Mouse (Mus musculus): ENCODE measurements at regions not wholly inside any gene's neighbourhood (a gene's known extent, or its start where the extent isn't known, plus 50 kb on each side); places are given as distances from the start of the nearest gene placed in this dataset.

- TF ChIP-seq GATA4 (IDR thresholded peaks at IDR 0.05; ENCODE audit: insufficient replicate concordance, low read length) = no peak
These were observed 356.6 kb upstream of the Clint1 start for GRCm38 (mm10) chr11:45495246-45495645.

- no peak for TF ChIP-seq GATA4 (IDR thresholded peaks at IDR 0.05; ENCODE audit: insufficient replicate concordance, low read length)
These were observed 343.3 kb upstream of the Clint1 start for GRCm38 (mm10) chr11:45508566-45508965.

GRCm38 (mm10) chr11:45509278-45509677, 342.6 kb upstream of the Clint1 start:
- no peak for TF ChIP-seq GATA4 (IDR thresholded peaks at IDR 0.05; ENCODE audit: insufficient replicate concordance, low read length)

GRCm38 (mm10) chr11:45514415-45515271, 337.2 kb upstream of the Clint1 start:
- TF ChIP-seq GATA4 (IDR thresholded peaks at IDR 0.05; ENCODE audit: insufficient replicate concordance, low read length) = no peak

GRCm38 (mm10) chr11:45524720-45525119, 327.1 kb upstream of the Clint1 start:
- TF ChIP-seq GATA4 (IDR thresholded peaks at IDR 0.05; ENCODE audit: insufficient replicate concordance, low read length) = no peak

- no peak for TF ChIP-seq GATA4 (IDR thresholded peaks at IDR 0.05; ENCODE audit: insufficient replicate concordance, low read length)
These were observed 320.7 kb upstream of the Clint1 start for GRCm38 (mm10) chr11:45531044-45531626.

GRCm38 (mm10) chr11:45533402-45534056, 318.3 kb upstream of the Clint1 start:
- no peak for TF ChIP-seq GATA4 (IDR thresholded peaks at IDR 0.05; ENCODE audit: insufficient replicate concordance, low read length)

GRCm38 (mm10) chr11:45535501-45536025, 316.3 kb upstream of the Clint1 start:
- no peak for TF ChIP-seq GATA4 (IDR thresholded peaks at IDR 0.05; ENCODE audit: insufficient replicate concordance, low read length)

- no peak for TF ChIP-seq GATA4 (IDR thresholded peaks at IDR 0.05; ENCODE audit: insufficient replicate concordance, low read length)
These were observed 313.8 kb upstream of the Clint1 start for GRCm38 (mm10) chr11:45538011-45538410.

GRCm38 (mm10) chr11:45539459-45539858, 312.4 kb upstream of the Clint1 start:
- TF ChIP-seq GATA4 (IDR thresholded peaks at IDR 0.05; ENCODE audit: insufficient replicate concordance, low read length) = no peak

- no peak for TF ChIP-seq GATA4 (IDR thresholded peaks at IDR 0.05; ENCODE audit: insufficient replicate concordance, low read length)
These were observed 307.3 kb upstream of the Clint1 start for GRCm38 (mm10) chr11:45544531-45544930.

GRCm38 (mm10) chr11:45545896-45546626, 305.8 kb upstream of the Clint1 start:
- TF ChIP-seq GATA4 (IDR thresholded peaks at IDR 0.05; ENCODE audit: insufficient replicate concordance, low read length) = no peak

GRCm38 (mm10) chr11:45546861-45547260, 305.0 kb upstream of the Clint1 start:
- TF ChIP-seq GATA4 (IDR thresholded peaks at IDR 0.05; ENCODE audit: insufficient replicate concordance, low read length) = no peak

GRCm38 (mm10) chr11:45550376-45550775, 301.5 kb upstream of the Clint1 start:
- no peak for TF ChIP-seq GATA4 (IDR thresholded peaks at IDR 0.05; ENCODE audit: insufficient replicate concordance, low read length)

All from liver, adult (tissue).